Mouse (Mus musculus) urinary bladder, postnatal 10 days (tissue): ENCODE measurements around the gene Llgl1.
A peak's percentile ranks its signal among the peaks of the same experiment; 100 is the strongest.

Experiments
- DNase-seq: peaks from one replicate; pipeline ENCODE4 v3.0.0; 2022; ENCODE audit warnings: low spot score

Llgl1 gene

DNA sequence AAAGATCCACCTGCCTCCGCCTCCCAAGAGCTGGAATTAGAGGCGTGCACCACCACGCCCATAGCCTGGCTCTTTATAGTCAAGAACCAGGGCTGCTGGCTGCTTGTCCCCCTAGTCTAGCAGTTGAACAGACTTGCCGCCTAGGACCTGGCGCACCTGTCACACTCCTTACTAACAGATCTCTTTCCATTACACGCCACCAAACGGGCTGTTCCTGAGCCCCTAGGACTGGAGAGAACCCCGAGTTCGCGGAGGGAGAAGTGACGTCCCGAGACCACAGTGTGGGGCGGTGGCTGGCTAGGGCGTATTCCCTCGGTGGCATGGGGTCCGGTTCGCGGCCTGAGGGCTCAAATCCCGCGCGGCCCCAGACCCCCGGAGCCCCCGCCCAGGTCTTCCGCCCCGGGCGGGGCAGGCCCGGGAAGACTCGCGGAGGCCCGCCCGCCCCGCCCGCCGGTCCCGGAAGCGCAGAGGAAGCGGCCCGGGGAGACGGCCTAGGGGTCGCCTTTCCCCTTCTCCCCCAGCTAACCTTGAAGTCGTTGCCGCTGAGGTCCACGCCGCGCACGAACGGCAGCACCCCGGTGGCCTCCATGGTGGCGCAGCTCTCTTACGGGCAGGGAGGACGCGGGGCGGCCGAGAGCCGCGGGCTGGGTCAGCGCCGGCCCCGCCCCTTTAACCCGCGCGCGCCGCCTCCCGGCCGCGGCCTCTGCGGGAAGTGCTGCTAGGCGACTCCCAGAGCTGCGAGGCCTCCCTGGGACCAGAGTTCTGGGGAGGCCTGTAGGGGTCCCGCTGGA lies 27.3 kb downstream of the Llgl1 start, which contains the start of gene Flii:
Gene Flii (minus strand): TSS at position 663 of the 791 bp plus-strand sequence.
- peak; percentile 49 for DNase-seq

DNA sequence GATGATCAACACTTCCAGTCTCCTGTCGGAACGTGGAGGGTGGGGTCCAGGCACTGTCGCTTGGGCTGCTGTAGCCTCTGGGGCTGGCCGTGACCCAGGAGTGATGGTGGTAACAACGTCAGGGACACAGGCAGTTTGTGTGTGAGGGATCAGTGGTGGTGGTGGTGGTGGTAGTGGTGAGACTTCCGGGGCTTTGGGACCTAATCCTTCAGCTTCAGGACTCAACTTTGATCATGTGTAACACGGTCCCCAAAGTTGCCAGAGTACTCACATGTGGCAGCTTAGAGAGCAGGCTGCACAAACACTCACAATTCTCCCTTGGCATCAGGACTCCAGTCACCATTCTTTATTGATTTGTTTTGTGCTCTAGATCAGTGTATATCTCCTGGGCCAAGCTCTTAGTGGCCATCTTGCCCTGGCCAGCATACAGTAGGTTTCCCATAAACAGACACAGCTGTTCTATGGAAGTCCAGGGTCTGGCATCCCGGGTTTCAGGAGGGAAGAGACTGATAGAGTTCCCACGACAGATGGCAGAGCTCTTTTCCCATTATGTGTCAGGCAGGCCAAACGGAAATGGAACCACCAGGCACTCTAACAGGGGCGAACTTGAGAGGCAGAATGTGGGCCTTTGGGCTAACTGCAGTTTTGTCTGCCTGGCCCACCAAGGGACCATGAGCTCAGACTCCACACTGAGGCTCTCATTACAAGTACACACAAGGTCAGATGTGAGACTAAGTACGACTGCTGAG lies 28.0 kb downstream of the Llgl1 start:
- DNase-seq = no peak

DNA sequence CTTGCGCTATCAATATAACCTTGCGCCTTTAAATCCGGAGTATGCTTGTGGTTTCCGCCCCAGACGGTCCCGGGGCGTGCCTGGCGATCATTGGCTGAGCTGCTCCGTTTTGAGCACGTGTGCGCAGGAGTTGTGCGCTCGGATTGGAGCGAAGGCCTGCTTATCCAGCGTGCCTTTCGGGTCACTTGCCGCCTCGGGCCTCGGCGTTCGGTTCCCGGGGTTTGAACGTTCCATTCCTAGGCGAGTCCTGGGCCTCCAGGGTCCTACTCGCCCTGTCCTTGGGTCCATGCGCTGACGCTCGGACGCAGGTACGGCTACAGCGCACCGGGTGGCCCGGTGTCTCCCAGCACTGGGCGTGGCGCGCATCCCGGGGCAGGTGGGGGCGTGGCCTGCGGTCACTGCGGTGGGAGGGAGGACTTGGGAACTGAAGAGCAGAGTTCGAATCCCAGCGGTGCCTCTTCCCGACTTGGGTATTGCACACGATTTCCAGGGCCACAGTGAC lies 28.8 kb downstream of the Llgl1 start, which contains the start of gene Mief2:
Gene Mief2 (plus strand): TSS at position 139 of the 502 bp plus-strand sequence.
- peak; percentile 76 for DNase-seq

DNA sequence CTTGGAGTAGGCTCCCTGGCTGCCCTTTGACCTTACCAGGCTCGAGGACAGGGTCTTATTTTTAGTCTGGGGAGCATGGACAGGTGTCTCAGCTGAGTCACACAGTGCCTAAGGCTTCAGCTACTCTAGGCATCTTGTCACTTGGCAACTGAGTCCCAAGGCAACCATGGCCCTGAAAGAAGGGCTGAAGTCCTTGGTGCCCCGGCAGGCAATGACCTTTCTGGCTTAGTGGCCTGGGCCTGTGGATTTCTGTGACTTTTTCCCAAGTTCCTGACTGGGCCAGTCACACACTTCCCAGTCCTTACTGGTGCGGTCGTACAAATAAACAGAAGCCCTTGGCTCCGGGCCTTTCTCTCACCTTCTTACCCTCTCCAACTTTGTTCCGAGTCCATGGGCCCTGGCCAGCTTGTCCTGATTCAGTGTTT lies 29.7 kb downstream of the Llgl1 start:
- no peak for DNase-seq

DNA sequence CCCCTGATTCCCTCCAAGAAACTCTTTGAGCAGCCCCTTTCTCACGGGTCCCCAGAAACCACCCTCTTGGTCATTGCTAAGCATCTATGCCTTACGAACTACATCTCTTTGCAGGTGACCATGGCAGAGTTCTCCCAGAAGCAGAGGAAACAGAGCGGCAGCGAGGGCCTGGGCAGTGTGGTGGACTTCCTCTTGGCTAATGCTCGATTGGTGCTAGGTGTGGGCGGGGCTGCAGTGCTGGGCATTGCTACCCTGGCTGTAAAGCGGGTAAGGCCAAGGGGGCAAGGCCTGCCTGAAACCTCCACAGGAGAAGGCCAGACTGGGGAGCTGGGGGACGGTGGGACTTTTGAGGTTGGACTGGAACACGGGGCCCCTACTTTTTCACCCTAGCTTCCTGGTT lies 30.6 kb downstream of the Llgl1 start:
- DNase-seq = no peak

DNA sequence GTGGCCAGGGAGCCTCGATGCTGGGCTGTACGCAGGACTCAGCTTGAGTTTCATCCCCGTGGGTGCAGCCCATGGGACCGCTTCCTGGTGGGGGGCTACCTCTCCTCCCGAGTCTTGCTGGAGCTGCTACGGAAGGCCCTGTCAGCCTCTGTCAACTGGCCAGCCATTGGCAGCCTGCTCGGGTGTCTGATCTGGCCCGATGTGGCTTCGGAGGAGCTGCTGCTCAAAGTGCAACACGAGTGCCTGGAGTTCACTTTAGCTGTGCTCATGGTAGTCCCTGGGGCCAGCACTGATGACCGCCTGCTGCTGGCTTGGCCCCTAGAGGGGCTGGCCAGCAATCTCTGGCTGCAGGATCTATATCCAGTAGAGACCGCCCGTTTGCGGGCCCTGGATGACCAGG lies 31.7 kb downstream of the Llgl1 start:
- no peak for DNase-seq

DNA sequence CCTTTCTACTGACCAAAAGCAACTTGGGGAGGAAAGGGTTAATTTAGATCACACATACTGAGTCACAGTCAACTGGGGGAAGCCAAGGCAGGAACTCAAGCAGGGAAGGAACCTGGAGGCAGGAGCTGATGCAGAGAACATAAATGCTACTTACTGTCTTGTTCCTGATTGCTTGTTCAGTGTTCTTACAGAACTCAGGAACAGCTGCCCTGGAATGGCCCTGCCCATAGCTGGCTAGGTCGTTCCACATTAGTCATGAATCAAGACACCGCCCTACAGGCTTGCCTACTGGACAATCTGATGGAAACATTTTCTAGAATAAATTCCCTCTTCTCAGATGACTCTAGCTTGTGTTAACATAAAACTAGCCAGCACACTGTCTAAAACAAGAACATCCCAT lies 34.7 kb downstream of the Llgl1 start:
- no peak for DNase-seq

DNA sequence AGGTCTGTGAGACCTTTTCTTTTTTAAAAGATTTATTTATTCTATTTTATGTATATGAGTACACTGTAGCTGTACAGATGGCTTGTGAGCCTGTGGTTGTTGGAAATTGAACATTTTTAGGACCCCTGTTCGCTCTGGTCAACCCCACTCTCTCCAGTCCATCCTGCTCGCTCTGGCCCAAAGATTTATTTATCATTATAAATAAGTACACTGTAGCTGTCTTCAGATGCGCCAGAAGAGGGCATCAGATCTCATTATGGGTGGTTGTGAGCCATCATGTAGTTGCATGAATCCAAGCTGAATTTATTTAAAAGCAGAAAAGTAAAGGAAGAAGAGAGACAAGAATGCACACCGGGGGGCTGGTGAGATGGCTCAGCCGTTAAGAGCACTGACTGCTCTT lies 35.7 kb downstream of the Llgl1 start:
- no peak for DNase-seq

DNA sequence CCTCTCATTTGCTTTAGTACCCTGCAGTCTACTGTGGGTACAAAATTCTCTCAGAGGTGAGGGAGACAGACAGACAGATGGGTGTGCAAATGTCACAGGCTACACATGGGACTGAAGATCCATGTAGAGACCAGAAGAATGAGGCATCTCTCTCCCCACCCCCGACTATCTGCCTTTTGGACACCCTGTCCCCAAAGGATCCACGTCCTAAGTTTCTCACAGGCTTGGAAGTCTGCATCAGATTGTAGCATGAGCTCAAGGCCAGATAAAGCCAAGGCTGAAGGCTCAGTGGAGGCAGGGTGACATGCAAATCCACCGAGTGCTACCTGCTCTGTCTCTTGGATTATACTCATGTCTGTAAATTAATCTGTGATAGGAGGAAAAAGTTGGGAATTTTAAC lies 37.0 kb downstream of the Llgl1 start:
- DNase-seq = no peak

DNA sequence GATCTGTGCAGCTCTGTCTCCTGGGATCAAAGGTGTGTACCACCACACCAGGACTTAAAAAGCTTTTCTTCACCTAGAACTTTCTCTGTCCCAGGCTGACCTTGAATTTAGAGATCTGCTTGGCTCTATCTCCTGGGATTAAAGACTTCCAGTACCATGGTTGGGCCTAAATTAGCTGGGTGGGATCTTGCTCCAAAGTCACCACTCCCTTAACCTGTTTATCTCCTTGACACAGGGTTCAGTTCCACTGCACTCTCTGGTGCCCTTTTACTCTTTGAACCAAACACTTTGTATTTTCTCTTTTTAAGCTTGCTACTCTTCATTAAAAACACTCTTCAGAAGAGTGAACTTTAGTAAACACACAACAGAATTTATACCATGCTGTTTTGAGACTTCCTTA lies 37.9 kb downstream of the Llgl1 start:
- DNase-seq = no peak

DNA sequence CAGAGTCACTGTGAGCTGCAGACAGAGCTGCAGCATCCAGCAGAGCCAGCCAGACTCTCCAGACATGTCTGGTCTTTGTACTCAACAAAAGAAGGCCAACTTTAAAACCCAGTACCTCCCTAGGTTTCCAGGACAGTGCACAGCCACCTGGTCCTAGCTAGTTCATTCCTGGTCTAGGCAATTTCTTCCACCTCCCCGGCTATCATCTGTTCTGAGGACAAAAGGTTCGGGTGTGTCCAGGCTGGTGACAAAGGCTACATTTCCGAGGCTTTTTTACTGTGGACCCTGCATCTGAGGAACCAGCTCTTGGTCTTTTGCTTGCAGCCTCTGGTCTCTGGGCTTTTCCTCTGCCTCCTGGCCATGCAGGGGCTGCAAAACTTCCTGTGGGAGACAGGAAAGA lies 40.8 kb downstream of the Llgl1 start:
- no peak for DNase-seq

DNA sequence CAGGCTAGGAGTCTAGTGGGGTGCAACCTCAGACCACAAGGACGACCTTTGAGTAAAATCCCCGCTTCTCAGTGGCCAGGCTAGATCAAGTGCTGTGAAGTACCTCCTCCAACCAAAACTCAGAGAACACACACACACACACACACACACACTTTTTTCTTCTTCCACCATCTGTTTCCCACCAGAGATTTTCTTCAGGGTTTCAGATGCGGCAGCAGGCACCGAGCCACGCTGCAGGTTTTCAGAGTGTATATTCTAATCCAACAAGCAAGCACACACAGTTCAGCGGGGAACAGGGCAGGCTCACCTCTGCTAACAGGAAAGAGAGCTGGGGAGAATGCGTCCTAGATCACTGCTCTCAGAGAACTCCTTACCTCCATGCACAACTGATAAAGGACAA lies 56.0 kb downstream of the Llgl1 start:
- DNase-seq = no peak

DNA sequence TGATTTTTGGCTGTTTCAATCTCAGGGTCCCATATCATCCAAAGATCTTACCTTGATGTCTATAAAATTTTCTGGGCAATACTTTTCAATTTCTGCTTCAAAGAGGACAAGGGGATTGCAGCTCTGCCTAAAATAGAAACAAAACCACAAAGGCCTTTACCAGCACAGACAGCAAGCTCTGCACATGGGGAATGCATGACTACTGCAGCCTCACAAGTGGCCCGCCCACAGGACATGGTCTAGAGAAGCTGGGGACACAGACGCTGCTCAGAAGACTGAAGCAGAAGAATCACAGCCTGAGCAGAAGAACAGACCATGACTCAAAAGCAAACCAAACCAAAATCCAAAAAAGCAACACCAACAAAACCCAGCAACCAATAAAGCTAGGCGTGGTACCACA lies 62.2 kb downstream of the Llgl1 start:
- no peak for DNase-seq
